Mouse (Mus musculus): Measurements from ENCODE around the gene Kif6.

Kif6 gene

GRCm38 (mm10) chr17:49739896-49740679 is 125.2 kb downstream of the Kif6 start:
- DNase-seq: no peak

- DNase-seq: no peak
These were observed 126.2 kb downstream of the Kif6 start for GRCm38 (mm10) chr17:49741172-49741571.

GRCm38 (mm10) chr17:49741927-49742326 is 127.0 kb downstream of the Kif6 start:
- DNase-seq: no peak

- DNase-seq: no peak
These were observed 128.9 kb downstream of the Kif6 start for GRCm38 (mm10) chr17:49743580-49744463.

- DNase-seq: no peak
These were observed 136.0 kb downstream of the Kif6 start for GRCm38 (mm10) chr17:49750889-49751324.

- DNase-seq: no peak
These were observed 138.9 kb downstream of the Kif6 start for GRCm38 (mm10) chr17:49753874-49754273.

GRCm38 (mm10) chr17:49756862-49757261 is 141.9 kb downstream of the Kif6 start:
- DNase-seq: peak; percentile 31

- DNase-seq: no peak
These were observed 144.1 kb downstream of the Kif6 start for GRCm38 (mm10) chr17:49759047-49759446.

GRCm38 (mm10) chr17:49761260-49761659 is 146.3 kb downstream of the Kif6 start:
- no peak for DNase-seq

GRCm38 (mm10) chr17:49761838-49762237 is 146.9 kb downstream of the Kif6 start:
- DNase-seq: no peak

GRCm38 (mm10) chr17:49764963-49765362 is 150.0 kb downstream of the Kif6 start:
- DNase-seq: no peak

- no peak for DNase-seq
These were observed 152.9 kb downstream of the Kif6 start for GRCm38 (mm10) chr17:49767717-49768370.

GRCm38 (mm10) chr17:49771703-49772315 is 156.9 kb downstream of the Kif6 start:
- no peak for DNase-seq

- no peak for DNase-seq
These were observed 162.3 kb downstream of the Kif6 start for GRCm38 (mm10) chr17:49777115-49777839.

- DNase-seq: no peak
These were observed 164.1 kb downstream of the Kif6 start for GRCm38 (mm10) chr17:49779066-49779465.

- no peak for DNase-seq
These were observed 164.6 kb downstream of the Kif6 start for GRCm38 (mm10) chr17:49779576-49779975.

- DNase-seq: no peak
These were observed 170.9 kb downstream of the Kif6 start for GRCm38 (mm10) chr17:49785851-49786250.

- no peak for DNase-seq
These were observed 172.4 kb downstream of the Kif6 start for GRCm38 (mm10) chr17:49787351-49787750.

GRCm38 (mm10) chr17:49788187-49788974 is 173.4 kb downstream of the Kif6 start:
- no peak for DNase-seq

- no peak for DNase-seq
These were observed 176.6 kb downstream of the Kif6 start for GRCm38 (mm10) chr17:49791546-49791945.

GRCm38 (mm10) chr17:49792217-49792743 is 177.3 kb downstream of the Kif6 start:
- DNase-seq: no peak

Measured in liver (tissue).